ENCODE assay signal across 21 mouse cellular contexts in genomic region chr19:42597286-42597685, GRCm38 (mm10). TPM values are rescaled to one million over a fixed set of nuclear protein-coding genes. Genes with fewer than 3 reads are reported as not detected.
A peak's percentile ranks its signal among the peaks of the same experiment; 100 is the strongest.
DNase-seq lines count a peak whose midpoint lies in the region; ATAC-seq and TF ChIP-seq lines count a peak whose summit lies in the region.
"Had no signal": no experiment of that assay in that cellular context is flagged by ENCODE, and none has a peak within 500 bp of the region (broad histone marks: within the 10 kb centered on the region; RNA-seq: fewer than 3 reads in every experiment).

No protein-coding gene starts in this region.

- no peak overlapping the region for H3K4me3 ChIP-seq in heart, embryonic 12.5 days
- no peak overlapping the region for H3K4me3 ChIP-seq in stomach, embryonic 16.5 days (replicated peaks; ENCODE audit: low read length)
- H3K4me3 ChIP-seq in stomach, postnatal 0 days (ENCODE audit: low read depth, low read length): no peak overlapping the region
- H3K4me3 ChIP-seq: embryonic facial prominence, embryonic 13.5 days; embryonic facial prominence, embryonic 15.5 days; erythroblast, embryonic 14.5 days had no signal

- H3K9ac ChIP-seq in heart, embryonic 12.5 days: no peak overlapping the region
- H3K9ac ChIP-seq in stomach, embryonic 16.5 days (ENCODE audit: low read length): no peak overlapping the region
- H3K9ac ChIP-seq in stomach, postnatal 0 days (ENCODE audit: low read length): no peak overlapping the region
- H3K9ac ChIP-seq: embryonic facial prominence, embryonic 13.5 days; embryonic facial prominence, embryonic 15.5 days had no signal

- no peak for TF ChIP-seq CTCF in stomach, postnatal 0 days (IDR thresholded peaks at IDR 0.05; ENCODE audit: low read depth)

- no peak overlapping the region for H3K27ac ChIP-seq in heart, embryonic 12.5 days (ENCODE audit: poor library complexity, severe bottlenecking)
- H3K27ac ChIP-seq in stomach, embryonic 16.5 days (ENCODE audit: low read length): peak overlapping the region; percentile 51; the same call in 1 of the 2 replicates
- H3K27ac ChIP-seq in stomach, postnatal 0 days (replicated peaks): no peak overlapping the region
- H3K27ac ChIP-seq: embryonic facial prominence, embryonic 13.5 days; embryonic facial prominence, embryonic 15.5 days had no signal

- H3K4me1 ChIP-seq in heart, embryonic 12.5 days (replicated peaks): peaks cover 3% of the 10 kb centered on the region
- no peaks in the 10 kb centered on the region; the same call in 1 of the 2 replicates for H3K4me1 ChIP-seq in stomach, embryonic 16.5 days (ENCODE audit: control insufficient read depth, insufficient read depth, low read length)
- H3K4me1 ChIP-seq in stomach, postnatal 0 days (replicated peaks; ENCODE audit: control insufficient read depth, insufficient read depth): no peaks in the 10 kb centered on the region
- H3K4me1 ChIP-seq: embryonic facial prominence, embryonic 15.5 days had no signal

- peak; percentile 73 for DNase-seq in heart, adult 11 months
- DNase-seq in kidney, adult 11 months: peak; percentile 0
- no peak for DNase-seq in kidney, adult 18-20 months
- no peak for DNase-seq in stomach, postnatal 0 days (ENCODE audit: low spot score)
- DNase-seq: adrenal gland, adult 2 months; adrenal gland, postnatal 10 days; adrenal gland, postnatal 25 days; cerebellum, adult 11 months; cerebellum, adult 18-20 months; cerebellum, adult 8-10 months; cerebellum, adult 9-11 months; cerebellum, postnatal 14 days; cerebellum, postnatal 36 days; embryo, embryonic 11 days had no signal

- WGBS in heart, embryonic 12.5 days: 93% methylated on average over 12 of the region's 12 CpGs
- WGBS in stomach, embryonic 16.5 days: 93% methylated on average over 12 of the region's 12 CpGs
- 87% methylated on average over 12 of the region's 12 CpGs for WGBS in stomach, postnatal 0 days

- TF ChIP-seq EP300 in stomach, postnatal 0 days (optimal IDR thresholded peaks at IDR 0.05): no peak

- H3K36me3 ChIP-seq in heart, embryonic 12.5 days: peaks cover 19% of the 10 kb centered on the region
- H3K36me3 ChIP-seq in stomach, embryonic 16.5 days (ENCODE audit: control insufficient read depth, insufficient read depth, low read length): peaks cover 7% of the 10 kb centered on the region; the same call in 1 of the 2 replicates
- H3K36me3 ChIP-seq in stomach, postnatal 0 days (ENCODE audit: control insufficient read depth, insufficient read depth, low read length): 0 out of 2 replicates have a peak, but pooled peaks cover 6% of the 10 kb centered on the region

- no peaks in the 10 kb centered on the region for H3K27me3 ChIP-seq in heart, embryonic 12.5 days (replicated peaks)
- no peaks in the 10 kb centered on the region for H3K27me3 ChIP-seq in stomach, embryonic 16.5 days (ENCODE audit: control insufficient read depth, insufficient read depth, low read length)
- no peaks in the 10 kb centered on the region for H3K27me3 ChIP-seq in stomach, postnatal 0 days (ENCODE audit: control insufficient read depth, insufficient read depth, low read length)
- H3K27me3 ChIP-seq: embryonic facial prominence, embryonic 13.5 days; embryonic facial prominence, embryonic 15.5 days had no signal

- H3K4me2 ChIP-seq in heart, embryonic 12.5 days: no peak overlapping the region
- H3K4me2 ChIP-seq in stomach, embryonic 16.5 days (ENCODE audit: low read depth, low read length): no peak overlapping the region
- no peak overlapping the region for H3K4me2 ChIP-seq in stomach, postnatal 0 days (replicated peaks; ENCODE audit: low read depth)
- H3K4me2 ChIP-seq: embryonic facial prominence, embryonic 13.5 days; embryonic facial prominence, embryonic 15.5 days had no signal

- ATAC-seq in heart, embryonic 12.5 days (ENCODE audit: insufficient number of reproducible peaks, low FRiP score): no peak
- no peak for ATAC-seq in stomach, embryonic 16.5 days (ENCODE audit: insufficient read depth, low FRiP score)
- no peak for ATAC-seq in stomach, postnatal 0 days (ENCODE audit: low FRiP score, low TSS enrichment)
- ATAC-seq: forebrain, embryonic 14.5 days; forebrain, embryonic 16.5 days had no signal

- no peaks in the 10 kb centered on the region for H3K9me3 ChIP-seq in heart, embryonic 12.5 days (replicated peaks)
- no peaks in the 10 kb centered on the region for H3K9me3 ChIP-seq in stomach, embryonic 16.5 days (replicated peaks; ENCODE audit: control insufficient read depth, low read length)
- H3K9me3 ChIP-seq in stomach, postnatal 0 days (ENCODE audit: control insufficient read depth, low read length): no peaks in the 10 kb centered on the region
- H3K9me3 ChIP-seq: embryonic facial prominence, embryonic 13.5 days; embryonic facial prominence, embryonic 15.5 days had no signal

RNA-seq across cellular contexts. Expression of gene Loxl4, which starts 15.3 kb away (rescaled TPM):
- polyA plus RNA-seq in heart, embryonic 12.5 days (2016; fragmentation: Nextera tagmentation; extraction: Ambion mirVana): 0.18 and 0.27 TPM in 2 replicates
- 5.0 and 5.1 TPM in 2 replicates for polyA plus RNA-seq in stomach, embryonic 16.5 days (2015; fragmentation: Nextera tagmentation; extraction: Ambion mirVana)
- polyA plus RNA-seq in stomach, postnatal 0 days (2015; fragmentation: Nextera tagmentation; extraction: Ambion mirVana): 2.2 and 3.1 TPM in 2 replicates
- polyA plus RNA-seq: erythroblast, embryonic 14.5 days had no signal

Comparison
In these comparisons a context has a peak if more than half of its experiments do, and no peak if none do; other contexts are left out.
1. DNase-seq: peak in heart, adult 11 months (single experiment) and kidney, adult 11 months (single experiment); none in kidney, adult 18-20 months (single experiment) and stomach, postnatal 0 days (single experiment).